Mouse (Mus musculus): Measurements from ENCODE around the gene Atg101.

The Atg101 gene

GRCm38 (mm10) chr15:101283911-101284750, at the start of gene Atg101:
Atg101 (plus strand) TSS chr15:101284272.
- peak; percentile 99 for DNase-seq (ENCODE audit: low read depth)

- no peak for DNase-seq (ENCODE audit: low read depth)
Observed at GRCm38 (mm10) chr15:101234611-101235341, 49.3 kb upstream of the Atg101 start.

GRCm38 (mm10) chr15:101235342-101235698, 48.8 kb upstream of the Atg101 start:
- DNase-seq (ENCODE audit: low read depth) = no peak

- no peak for DNase-seq (ENCODE audit: low read depth)
Observed at GRCm38 (mm10) chr15:101235728-101236327, 48.2 kb upstream of the Atg101 start.

GRCm38 (mm10) chr15:101236878-101237277, 47.2 kb upstream of the Atg101 start:
- DNase-seq (ENCODE audit: low read depth) = peak; percentile 84

GRCm38 (mm10) chr15:101238885-101239511, 45.1 kb upstream of the Atg101 start:
- peak; percentile 79 for DNase-seq (ENCODE audit: low read depth)

- DNase-seq (ENCODE audit: low read depth) = no peak
Observed at GRCm38 (mm10) chr15:101239821-101240220, 44.3 kb upstream of the Atg101 start.

- peak; percentile 95 for DNase-seq (ENCODE audit: low read depth)
Observed at GRCm38 (mm10) chr15:101240799-101241204, 43.3 kb upstream of the Atg101 start.

- no peak for DNase-seq (ENCODE audit: low read depth)
Observed at GRCm38 (mm10) chr15:101241236-101241635, 42.8 kb upstream of the Atg101 start.

- no peak for DNase-seq (ENCODE audit: low read depth)
Observed at GRCm38 (mm10) chr15:101241853-101242252, 42.2 kb upstream of the Atg101 start.

GRCm38 (mm10) chr15:101242645-101243044, 41.4 kb upstream of the Atg101 start:
- DNase-seq (ENCODE audit: low read depth) = no peak

- no peak for DNase-seq (ENCODE audit: low read depth)
Observed at GRCm38 (mm10) chr15:101244012-101244411, 40.1 kb upstream of the Atg101 start.

GRCm38 (mm10) chr15:101246231-101247154, 37.6 kb upstream of the Atg101 start:
- peak; percentile 98 for DNase-seq (ENCODE audit: low read depth)

GRCm38 (mm10) chr15:101247155-101247498, 36.9 kb upstream of the Atg101 start:
- DNase-seq (ENCODE audit: low read depth) = no peak

GRCm38 (mm10) chr15:101248029-101248710, 35.9 kb upstream of the Atg101 start:
- DNase-seq (ENCODE audit: low read depth) = no peak

GRCm38 (mm10) chr15:101250220-101250800, 33.8 kb upstream of the Atg101 start:
- DNase-seq (ENCODE audit: low read depth) = peak; percentile 78

GRCm38 (mm10) chr15:101251930-101252329, 32.1 kb upstream of the Atg101 start:
- no peak for DNase-seq (ENCODE audit: low read depth)

GRCm38 (mm10) chr15:101252614-101253013, 31.5 kb upstream of the Atg101 start:
- DNase-seq (ENCODE audit: low read depth) = peak; percentile 56

- DNase-seq (ENCODE audit: low read depth) = no peak
Observed at GRCm38 (mm10) chr15:101253563-101253885, 30.5 kb upstream of the Atg101 start.

All from naive thymus-derived CD4-positive, alpha-beta T cell, adult 2 months (primary cell).